Mouse (Mus musculus): ENCODE results near the gene Apopt1. TPM values are rescaled to one million over a fixed set of nuclear protein-coding genes. Genes with fewer than 3 reads are reported as not detected.
"Not testable (repeated sequence)": the region's sequence is repeated elsewhere in the genome, so short reads cannot be mapped to it uniquely, and the experiment has no call there.

Gene Apopt1
- total RNA-seq, 2 experiments from 2014 or later = 37.0 to 40.0 TPM

- peak in 1 of 2 experiments; percentile 90 for DNase-seq (ENCODE audit: low spot score in 2 of 2)
- intact Hi-C loops (cut with DNase I) = no loop called here
Measured at GRCm38 (mm10) chr12:111700920-111701458, 12.1 kb upstream of the Apopt1 start.

DNA sequence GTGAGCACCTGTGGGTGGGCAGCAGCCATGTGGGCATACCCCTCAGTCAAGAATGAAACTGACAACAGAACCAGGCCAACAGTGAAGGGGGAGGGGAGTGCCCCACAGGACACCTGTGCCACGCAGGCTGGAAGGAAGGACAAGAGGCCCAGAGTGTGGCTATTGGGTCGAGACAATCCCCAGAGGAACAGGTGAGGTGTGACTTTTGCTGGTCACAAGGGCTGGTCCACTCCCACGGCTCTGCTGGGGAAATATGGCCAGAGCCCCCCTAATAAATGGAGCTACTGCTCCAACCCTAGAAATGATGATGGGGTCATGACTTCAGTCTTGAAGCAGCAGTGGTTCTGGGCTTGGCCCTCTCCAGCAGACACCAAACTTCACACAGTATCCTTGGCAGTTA is 9.8 kb upstream of the Apopt1 start:
- intact Hi-C loops (cut with DNase I) = no loop called here
- DNase-seq (ENCODE audit: low spot score in 2 of 2) = no peak

DNA sequence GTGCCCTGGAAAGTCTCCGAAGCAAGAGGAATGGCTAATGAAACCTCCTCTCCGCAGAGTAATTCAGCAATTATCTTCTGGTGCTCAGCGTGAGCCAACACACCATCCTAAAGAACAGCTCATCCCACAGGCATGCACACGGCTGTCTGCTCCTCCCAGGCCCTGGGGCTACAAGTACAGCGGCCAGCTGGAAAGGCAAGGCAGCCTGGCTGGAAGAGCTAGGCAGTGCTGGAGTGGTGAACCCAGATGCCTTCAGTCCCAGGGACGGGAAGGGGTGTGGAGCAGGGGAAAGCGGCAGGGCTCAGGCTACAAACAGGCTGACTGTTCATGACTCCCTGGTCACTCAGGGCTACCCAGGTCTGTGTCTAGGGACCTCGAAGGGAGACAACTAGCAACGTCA is 8.5 kb upstream of the Apopt1 start:
- intact Hi-C loops (cut with DNase I) = no loop called here

GRCm38 (mm10) chr12:111705186-111705973 is 7.7 kb upstream of the Apopt1 start:
- no peak for DNase-seq (ENCODE audit: low spot score in 2 of 2)
- intact Hi-C loops (cut with DNase I) = no loop called here

More for the DNA sequence above, 8.5 kb upstream of the Apopt1 start:
- no peak for DNase-seq (ENCODE audit: low spot score in 2 of 2)

DNA sequence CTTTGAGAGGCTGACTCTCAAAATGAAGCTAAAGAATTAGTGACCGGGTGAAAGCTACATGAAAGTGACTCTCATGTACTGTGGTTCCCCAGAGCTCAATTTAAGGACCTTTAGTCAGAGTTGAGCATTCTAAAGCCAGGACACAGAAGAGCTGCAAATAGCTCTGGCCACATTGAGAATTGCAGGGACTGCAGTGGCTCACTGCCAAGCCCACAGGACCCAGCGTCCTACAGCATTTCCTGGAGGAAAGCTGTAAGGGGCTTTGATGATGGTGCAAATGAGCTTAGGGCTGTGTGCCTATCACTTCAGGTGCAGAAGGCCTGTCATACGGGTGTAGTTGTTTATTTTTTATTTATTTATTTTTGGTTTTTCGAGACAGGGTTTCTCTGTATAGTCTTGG is 4.9 kb upstream of the Apopt1 start:
- DNase-seq (ENCODE audit: low spot score in 2 of 2) = no peak
- intact Hi-C loops (cut with DNase I) = no loop called here

- intact Hi-C loops (cut with DNase I) = no loop called here
Measured at GRCm38 (mm10) chr12:111710091-111710490, 3.0 kb upstream of the Apopt1 start.

GRCm38 (mm10) chr12:111712476-111712875 is 585 bp upstream of the Apopt1 start:
- intact Hi-C loops (cut with DNase I) = no loop called here
- DNase-seq (ENCODE audit: low spot score in 2 of 2) = no peak

More at GRCm38 (mm10) chr12:111710091-111710490, 3.0 kb upstream of the Apopt1 start:
- no peak for DNase-seq (ENCODE audit: low spot score in 2 of 2)

DNA sequence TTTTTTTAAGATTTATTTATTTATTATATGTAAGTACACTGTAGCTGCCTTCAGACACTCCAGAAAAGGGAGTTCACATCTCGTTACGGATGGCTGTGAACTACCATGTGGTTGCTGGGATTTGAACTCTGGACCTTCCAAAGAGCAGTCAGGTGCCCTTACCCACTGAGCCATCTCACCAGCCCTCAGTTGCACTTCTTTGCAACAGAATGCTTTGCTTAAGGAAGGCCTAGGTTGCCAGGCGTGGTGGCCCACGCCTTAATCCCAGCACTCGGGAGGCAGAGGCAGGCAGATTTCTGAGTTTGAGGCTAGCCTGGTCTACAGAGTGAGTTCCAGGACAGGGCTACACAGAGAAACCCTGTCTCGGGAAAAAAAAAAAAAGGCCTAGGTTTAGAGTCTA is 819 bp downstream of the Apopt1 start:
- DNase-seq (ENCODE audit: low spot score in 2 of 2); intact Hi-C loops (cut with DNase I): not testable (repeated sequence)

GRCm38 (mm10) chr12:111716505-111716904 is 3.4 kb downstream of the Apopt1 start:
- no peak for DNase-seq (ENCODE audit: low spot score in 2 of 2)
- intact Hi-C loops (cut with DNase I) = no loop called here

- DNase-seq (ENCODE audit: low spot score in 2 of 2) = no peak
- intact Hi-C loops (cut with DNase I) = no loop called here
Measured at GRCm38 (mm10) chr12:111718656-111719055, 5.6 kb downstream of the Apopt1 start.

DNA sequence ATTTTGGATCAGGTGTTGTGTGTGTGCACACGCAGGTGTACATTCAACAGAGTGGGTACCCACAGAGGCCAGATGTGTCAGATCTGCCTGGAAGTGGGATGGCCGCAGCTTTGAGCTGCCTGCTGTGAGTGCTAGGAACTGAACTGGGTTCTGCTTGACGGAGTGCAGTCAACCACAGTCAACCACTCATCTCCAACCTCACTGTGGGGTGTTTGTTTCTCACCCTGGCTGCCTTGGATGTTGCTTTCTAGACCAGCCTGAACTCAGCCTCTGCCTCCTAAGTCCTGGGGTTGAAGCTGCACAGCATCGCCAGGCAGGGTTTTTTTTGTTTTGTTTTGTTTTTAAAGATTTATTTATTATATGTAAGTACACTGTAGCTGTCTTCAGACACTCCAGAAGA is 7.2 kb downstream of the Apopt1 start:
- DNase-seq (ENCODE audit: low spot score in 2 of 2) = no peak
- intact Hi-C loops (cut with DNase I) = no loop called here

DNA sequence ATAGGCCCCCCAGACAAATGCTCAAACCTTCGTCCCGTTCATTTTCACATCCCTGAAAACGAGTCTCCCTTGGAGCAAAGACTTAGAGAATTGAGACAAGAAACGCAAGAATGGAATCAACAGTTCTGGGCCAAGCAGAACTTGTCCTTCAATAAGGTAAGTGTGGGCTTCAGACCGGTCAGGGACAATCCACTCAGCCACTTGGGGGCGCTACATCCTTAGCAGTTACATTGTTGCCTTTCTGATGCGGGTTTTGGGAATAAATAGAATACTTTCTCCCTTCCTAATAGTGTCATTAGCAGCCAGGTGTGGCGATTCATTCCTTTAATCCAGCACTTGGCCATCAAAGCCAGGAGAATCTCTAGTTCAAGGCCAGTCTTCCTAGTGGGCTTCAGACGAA is 9.6 kb downstream of the Apopt1 start:
- intact Hi-C loops (cut with DNase I) = no loop called here

DNA sequence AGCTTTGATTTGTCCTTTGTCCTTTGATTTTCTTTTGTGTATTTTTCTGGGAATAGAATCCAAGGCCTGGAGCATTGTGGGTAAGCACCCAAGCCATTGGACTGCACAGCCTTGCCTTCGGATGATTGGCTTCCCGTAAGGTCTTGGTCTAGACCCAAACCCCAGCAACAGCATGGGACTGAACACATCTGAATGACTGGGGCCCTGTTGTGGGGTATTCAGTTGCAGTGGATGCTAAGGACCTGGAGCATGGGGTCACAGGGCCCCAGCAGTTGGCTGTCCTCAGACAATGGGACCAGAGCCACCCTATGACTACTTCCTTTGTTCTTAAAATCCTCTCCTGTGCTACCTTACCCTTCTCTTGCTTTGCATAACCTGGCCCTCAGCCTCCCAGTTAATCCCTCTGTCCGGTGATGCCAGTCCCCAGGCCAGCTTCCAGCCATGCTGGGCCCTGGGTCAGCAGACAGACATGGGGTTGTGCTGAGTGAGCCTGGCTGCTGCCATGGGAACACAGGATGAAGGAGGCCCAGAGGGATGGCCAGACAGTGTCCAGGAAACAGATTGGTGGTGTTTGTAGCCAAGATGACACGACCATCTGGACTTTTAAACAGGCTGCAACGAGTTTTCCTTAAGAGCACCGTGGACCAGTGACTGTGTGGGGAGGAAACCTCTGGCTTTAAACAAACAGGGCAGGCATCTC is 11.7 kb downstream of the Apopt1 start:
- DNase-seq (ENCODE audit: low spot score in 2 of 2) = no peak
- intact Hi-C loops (cut with DNase I) = no loop called here

More for the DNA sequence above, 9.6 kb downstream of the Apopt1 start:
- DNase-seq (ENCODE audit: low spot score in 2 of 2) = no peak

GRCm38 (mm10) chr12:111725338-111726121 is 12.5 kb downstream of the Apopt1 start:
- DNase-seq (ENCODE audit: low spot score in 2 of 2) = peak; percentile 64 to 91

DNA sequence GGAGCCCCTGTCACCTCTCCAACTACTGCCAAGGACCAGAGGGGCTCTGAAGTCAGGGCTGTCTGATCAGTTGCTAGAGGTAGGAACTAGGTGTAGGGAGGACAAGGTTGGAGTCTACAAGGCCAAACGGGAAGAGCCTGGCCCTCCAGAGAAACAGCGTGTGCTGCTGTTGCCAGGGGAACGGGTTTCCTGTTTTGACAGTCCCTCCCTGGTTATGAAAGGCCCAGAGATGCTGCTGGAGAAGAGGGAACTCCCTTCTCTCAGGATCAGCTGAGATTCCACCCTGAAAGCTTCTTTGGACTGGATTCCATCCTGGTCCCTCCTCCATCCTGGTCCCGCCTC is 13.0 kb downstream of the Apopt1 start:
- intact Hi-C loops (cut with DNase I) = no loop called here
- DNase-seq (ENCODE audit: low spot score in 2 of 2) = peak; percentile 63 to 84

More at GRCm38 (mm10) chr12:111725338-111726121, 12.5 kb downstream of the Apopt1 start:
- intact Hi-C loops (cut with DNase I) = no loop called here

- no peak for DNase-seq (ENCODE audit: low spot score in 2 of 2)
- intact Hi-C loops (cut with DNase I) = no loop called here
Measured at GRCm38 (mm10) chr12:111727956-111728355, 14.9 kb downstream of the Apopt1 start.

DNA sequence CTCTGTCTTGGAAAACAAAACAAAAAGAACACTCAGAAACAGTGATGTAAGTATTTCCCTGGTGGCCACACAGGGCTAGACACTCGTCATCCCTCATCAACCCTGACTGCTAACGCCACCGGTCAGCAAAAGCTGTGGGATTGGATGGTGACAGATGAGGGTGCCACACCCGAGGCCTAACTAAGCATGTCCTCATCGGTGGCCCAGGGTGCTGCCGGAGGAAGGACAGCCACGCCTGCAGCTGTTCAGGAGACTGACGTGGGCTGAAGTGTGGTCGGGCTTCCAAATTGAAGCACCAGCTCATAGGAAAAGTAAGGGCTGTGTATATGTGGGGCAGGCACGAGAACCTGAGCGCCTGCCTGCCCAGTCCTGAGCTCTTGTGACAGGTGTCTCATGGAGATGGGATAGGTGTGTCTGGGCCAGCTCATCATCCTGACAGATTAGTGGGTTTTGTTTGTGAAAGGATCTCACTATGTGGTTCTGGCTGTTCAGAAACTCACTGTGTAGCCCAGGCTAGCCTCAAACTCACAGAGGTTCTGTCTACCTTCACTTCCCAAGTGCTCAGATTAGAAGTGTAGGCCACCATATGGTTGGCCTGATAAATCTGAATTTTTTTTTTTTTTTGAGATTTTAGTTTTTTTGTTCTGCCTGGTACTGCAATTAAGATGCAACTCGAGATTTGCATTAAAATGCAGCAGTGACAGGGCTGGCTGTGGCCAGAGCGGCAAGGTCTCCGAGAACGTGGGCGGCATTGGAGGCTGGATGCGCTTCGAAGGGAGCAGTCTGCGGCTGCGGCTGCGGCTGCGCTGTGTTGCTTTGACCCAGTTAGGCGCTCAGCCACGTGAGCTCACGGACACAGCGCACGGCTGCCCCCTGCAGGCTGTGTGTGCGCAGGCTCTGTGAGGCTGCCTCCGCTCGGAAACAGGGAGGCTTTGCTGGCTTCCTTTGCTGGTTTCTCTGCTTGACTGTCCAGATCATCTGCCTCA is 19.1 kb downstream of the Apopt1 start:
- intact Hi-C loops (cut with DNase I) = loop anchor here (1.0 kb wide), 2 partner anchors 64 to 79 kb away; no protein-coding TSS in a partner anchor
- DNase-seq (ENCODE audit: low spot score in 2 of 2) = peak; percentile 88 to 92

DNA sequence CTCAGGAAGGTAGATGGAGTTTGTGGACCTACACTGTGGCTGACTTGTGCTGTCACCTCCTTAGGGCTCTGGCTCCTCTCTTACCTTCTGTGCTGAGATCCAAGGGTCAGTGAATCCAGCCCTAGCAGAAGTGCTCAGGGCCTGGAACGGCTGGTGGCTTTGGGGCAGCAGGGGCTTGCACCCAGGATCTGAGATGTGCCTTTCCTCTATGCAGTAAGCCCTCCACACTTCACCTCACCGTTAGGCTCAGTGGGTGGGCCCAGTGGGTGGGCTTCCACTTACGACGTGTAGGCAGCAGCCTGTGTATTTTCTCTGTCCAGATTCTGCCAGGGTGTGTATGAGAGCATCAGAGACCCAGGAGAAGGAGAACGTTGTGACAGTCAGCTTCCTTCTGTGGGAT is 19.9 kb downstream of the Apopt1 start:
- intact Hi-C loops (cut with DNase I) = loop anchor here (1.0 kb wide), 2 partner anchors 65 to 80 kb away; no protein-coding TSS in a partner anchor
- no peak for DNase-seq (ENCODE audit: low spot score in 2 of 2)

GRCm38 (mm10) chr12:111734912-111735311 is 21.9 kb downstream of the Apopt1 start:
- intact Hi-C loops (cut with DNase I) = no loop called here
- no peak for DNase-seq (ENCODE audit: low spot score in 2 of 2)

Data from left cerebral cortex, postnatal 25 days (tissue).